Mouse (Mus musculus) A20 (cell line): Measurements from ENCODE around the gene Pvr.

Experiments used
- DNase-seq: peaks from one replicate; pipeline ENCODE4 v3.0.0-alpha.2; 2011; ENCODE audit warnings: low read depth, low spot score

The Pvr gene

DNA sequence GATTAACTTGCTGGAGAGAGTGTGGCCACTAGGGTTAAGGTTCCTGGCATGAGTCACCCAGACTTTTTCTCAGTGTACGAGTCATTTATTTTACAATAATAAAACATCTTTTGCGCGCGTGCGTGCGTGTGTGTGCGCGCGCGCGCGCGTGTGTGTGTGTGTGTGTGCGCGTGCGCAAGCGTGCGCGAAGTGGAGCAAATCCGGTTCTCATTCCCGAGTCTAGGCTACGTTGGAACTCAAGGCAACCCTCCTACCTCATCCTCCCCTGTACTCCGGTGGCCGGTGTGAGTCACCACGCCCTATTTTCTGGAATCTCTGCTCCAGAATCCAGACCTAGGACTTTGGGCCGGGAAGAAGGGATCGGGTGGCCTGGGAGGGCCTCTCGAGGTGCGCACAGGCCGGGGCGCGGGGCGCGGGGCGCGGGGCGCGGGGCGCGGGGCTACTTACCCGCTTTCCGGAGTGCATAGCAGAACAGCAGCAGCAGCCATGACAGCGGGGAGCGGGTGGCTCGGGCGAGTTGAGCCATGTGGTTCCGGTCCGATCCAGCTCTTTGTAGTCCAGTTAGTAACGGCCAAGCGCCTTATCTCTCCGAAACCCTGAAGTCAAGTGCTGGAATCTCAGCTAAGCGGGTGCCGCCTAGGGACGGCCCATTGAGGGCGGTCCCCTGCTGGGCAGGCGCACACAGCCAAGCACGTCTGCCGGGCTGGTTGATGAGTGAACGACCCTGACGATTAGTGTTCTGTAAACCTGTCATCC lies at the start of gene Pvr:
Gene Pvr, minus strand, starts transcription at position 655 of the 756 bp plus-strand sequence.
- DNase-seq: no peak

GRCm38 (mm10) chr7:19970196-19970595 lies 49.2 kb upstream of the Pvr start:
- DNase-seq: no peak

DNA sequence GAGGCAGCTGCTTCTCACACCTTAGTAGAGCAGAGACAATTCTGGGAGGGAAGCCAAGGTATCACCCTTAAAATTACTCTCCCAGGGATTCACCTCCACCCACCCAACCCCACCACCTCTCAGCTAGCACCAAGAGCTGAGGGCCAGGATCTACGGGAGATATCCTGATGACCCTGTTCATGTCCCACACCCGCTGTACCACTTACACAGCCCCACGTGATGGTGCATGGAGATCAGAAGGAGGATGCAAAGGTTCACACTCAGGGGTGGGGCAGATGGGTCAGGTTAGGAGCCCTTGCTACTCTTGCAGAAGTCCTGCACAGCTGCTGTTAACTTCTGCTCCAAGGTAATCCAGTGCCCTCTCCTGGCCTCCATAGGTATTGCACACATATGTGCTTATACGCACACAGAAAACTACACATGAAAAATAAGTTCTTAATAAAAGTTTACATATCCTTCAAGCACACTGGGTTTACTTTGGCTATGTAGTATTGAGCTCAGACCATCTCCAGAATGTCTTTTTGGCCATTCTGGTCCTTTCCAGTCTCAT lies 48.7 kb upstream of the Pvr start:
- peak; percentile 17 for DNase-seq

- no peak for DNase-seq
These were observed 48.1 kb upstream of the Pvr start for GRCm38 (mm10) chr7:19969106-19969505.

GRCm38 (mm10) chr7:19964985-19965579 lies 44.1 kb upstream of the Pvr start, which contains the start of gene Ceacam20:
Ceacam20 (plus strand) TSS chr7:19965412.
- no peak for DNase-seq

GRCm38 (mm10) chr7:19962423-19962822 lies 41.5 kb upstream of the Pvr start:
- DNase-seq: no peak

- DNase-seq: peak; percentile 71
These were observed 35.4 kb upstream of the Pvr start for GRCm38 (mm10) chr7:19956341-19956781.

DNA sequence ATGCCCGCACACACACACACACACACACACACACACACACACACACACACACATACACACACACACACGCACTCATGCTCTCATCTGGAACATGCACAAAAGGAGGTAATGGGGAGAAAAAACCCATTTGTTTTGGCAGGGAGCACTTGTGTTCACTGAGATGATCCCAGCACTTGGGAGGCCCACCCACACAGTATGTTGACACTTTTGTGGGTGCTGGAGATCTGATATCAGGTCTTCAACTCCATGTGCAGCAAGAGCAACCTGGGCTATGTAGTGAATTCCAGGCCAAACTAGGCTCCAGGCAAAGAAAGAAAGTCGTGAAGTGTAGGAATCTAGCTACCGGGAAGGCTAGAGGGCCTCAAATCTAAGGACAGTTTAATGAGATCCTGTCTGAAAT lies 34.9 kb upstream of the Pvr start:
- no peak for DNase-seq

- no peak for DNase-seq
These were observed 32.1 kb upstream of the Pvr start for GRCm38 (mm10) chr7:19953054-19953453.

DNA sequence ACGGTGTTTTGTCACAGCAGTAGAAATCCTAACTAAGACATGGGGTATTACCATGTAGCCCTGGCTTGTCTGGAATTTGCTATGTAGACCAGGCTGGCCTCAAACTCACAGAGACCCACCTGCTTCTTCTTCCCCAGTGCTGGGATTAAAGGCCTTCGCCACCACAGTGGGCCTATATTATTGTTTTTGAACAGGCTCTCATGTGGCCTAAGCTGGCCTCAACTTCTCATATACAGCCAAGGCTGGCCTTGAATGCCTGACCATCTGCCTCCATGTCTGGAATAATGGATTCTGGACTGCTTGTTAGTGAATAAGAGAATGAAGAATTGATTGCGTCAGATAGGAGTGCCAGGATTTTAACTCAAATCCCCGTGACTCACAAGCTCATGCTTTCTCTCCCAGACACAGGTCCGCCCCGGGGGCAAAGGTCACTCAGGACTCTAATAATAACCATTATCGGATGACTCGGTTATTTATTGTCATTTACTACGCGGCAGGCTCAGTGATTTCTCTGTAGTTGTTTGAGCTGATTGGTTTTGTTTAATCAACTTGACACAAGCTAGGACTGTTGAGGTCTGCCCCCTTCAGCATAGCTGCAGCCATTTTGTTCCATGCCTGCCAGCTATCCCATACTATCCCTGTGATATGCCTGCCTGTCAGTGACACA lies 31.5 kb upstream of the Pvr start:
- no peak for DNase-seq

- DNase-seq: no peak
These were observed 29.6 kb upstream of the Pvr start, which contains the start of gene Igsf23 for GRCm38 (mm10) chr7:19950589-19950988. Igsf23 (minus strand) TSS chr7:19950756.

- DNase-seq: no peak
These were observed 29.0 kb upstream of the Pvr start for GRCm38 (mm10) chr7:19949996-19950395.

- DNase-seq: no peak
These were observed 28.0 kb upstream of the Pvr start for GRCm38 (mm10) chr7:19948956-19949355.

DNA sequence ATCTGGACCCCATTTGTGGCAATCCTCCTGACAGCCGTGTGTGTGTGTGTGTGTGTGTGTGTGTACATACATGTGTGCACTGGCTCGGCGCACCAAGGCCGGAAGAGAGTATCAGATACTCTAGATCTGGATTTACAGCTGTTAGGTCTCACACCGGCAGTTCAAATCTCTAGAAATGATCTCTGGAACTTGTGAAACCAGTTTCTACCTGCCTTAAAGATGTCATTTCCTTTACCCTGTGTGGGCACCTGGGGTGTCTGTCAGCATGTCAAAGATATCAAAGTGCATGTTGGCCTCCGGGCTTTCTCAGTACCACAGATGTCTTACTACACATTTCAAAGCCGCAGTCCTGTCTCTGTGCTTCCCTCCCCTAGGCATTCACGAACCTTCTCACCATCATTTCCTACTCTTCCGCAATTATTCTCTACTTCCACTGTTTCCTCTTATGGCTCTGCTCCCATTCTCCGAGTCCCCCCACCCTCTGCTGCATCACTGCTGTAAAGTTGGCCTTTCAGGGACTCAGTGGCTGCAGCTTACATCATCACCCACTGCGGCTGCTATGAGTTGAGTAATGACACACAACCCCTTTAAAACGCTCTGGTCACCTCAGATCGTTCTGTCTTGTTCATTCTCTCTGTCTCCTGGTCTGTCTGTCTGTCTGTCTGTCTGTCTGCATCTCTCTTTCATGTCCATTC lies 25.0 kb upstream of the Pvr start:
- no peak for DNase-seq

- DNase-seq: no peak
These were observed 24.2 kb upstream of the Pvr start for GRCm38 (mm10) chr7:19945201-19945600.

DNA sequence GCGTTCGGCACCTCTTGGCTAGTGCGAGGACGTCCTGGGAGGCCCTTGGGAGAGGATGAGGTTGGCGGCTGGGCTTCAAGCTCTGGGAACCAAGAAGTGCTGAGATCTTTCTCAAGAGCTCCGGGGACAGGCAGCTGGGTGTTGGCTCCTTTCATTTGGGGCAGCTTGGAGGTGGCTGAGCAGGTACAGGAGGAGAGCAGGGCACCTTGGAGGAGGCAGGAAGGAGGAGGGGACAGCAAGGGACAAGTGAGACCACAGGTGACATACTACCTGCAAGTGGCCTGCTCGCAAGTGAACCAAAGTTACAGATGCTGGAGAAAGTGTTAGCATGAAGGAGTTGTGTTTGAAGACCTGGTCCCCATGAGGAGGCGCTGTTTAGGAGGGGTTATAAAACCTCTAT lies 23.7 kb upstream of the Pvr start:
- DNase-seq: no peak

DNA sequence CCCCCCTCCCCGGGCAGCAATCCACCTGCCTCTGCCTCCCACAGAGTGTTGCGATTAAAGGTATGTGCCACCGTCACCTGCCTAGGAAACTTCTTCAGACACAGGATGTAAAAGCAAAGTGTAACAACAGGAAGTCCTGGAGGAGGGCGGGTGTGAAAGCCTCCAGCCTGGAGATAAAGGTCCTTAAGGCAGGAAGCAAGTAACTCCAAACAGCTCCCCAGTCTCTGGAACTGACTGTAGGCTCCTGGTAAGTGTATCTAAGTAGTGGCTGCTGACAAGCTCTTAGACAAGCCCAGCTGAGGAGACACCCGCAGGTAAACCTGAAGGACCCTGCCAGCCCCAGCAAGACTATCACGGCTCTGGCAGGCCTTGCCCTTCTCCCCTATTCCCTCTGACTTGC lies 19.3 kb upstream of the Pvr start:
- no peak for DNase-seq

DNA sequence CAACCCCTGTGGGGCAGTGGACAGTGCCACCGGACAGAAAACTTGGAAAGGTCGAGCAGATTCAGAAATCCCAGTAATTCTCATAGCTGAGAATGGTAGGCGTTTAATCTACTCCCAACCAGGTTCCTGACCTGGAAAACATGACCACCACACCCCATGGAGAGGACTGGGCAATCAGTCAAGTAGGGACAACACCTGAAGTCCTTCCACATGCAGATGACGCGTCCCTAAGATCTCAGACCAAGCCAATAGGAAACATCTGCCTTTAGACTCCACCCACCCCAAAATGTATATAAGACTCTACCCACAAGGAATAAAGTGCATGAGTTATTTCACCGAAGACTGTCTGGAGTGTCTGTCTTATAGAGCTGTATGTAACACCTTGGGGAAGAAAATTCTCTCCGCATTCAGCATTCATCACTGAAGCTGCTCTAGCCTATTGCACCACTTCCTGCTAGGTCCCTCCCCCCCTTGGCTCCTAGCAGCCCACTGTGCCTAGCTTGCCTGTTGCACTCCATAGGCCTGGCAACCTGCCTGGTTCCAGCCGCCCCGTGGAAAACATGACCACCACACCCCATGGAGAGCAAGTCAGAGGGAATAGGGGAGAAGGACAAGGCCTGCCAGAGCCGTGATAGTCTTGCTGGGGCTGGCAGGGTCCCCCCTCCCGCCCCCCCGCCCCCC lies 18.7 kb upstream of the Pvr start:
- no peak for DNase-seq

- no peak for DNase-seq
These were observed 16.4 kb upstream of the Pvr start for GRCm38 (mm10) chr7:19937229-19937821.

DNA sequence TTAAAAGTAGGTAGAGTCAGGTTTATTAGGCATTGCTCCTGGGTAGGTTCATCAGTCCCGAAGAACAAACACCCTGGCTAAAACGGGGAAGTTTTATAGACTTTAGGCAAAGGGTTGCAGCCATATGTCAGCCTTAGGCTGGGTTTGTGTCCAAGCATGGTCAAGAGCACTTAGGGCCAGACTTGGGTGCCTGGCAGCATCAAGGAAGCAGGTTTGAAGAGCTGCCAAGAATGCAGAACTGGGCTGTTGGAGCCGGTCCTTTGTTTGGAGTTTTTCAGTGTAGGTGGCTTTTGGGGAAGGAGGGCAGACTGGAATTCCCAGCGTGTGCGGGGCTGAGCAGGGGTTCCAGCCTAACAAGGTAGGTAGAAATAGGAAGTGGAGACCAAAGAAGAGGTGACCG lies 15.0 kb upstream of the Pvr start:
- DNase-seq: no peak
